Mouse (Mus musculus) macrophage (primary cell): Measurements from ENCODE around the gene Ccnd2. TPM values are rescaled to one million over a fixed set of nuclear protein-coding genes. Genes with fewer than 3 reads are reported as not detected.

Experiments used
- H3K27ac ChIP-seq: fragments of 350-480 bp; formaldehyde crosslinking; 2 replicates; pipeline ENCODE4 v1.9.0; 2021
- H3K36me3 ChIP-seq: fragments of 350-480 bp; formaldehyde crosslinking; 2 replicates; pipeline ENCODE4 v1.9.0; 2021; ENCODE audit errors: inconsistent target
- H3K4me3 ChIP-seq: fragments of 350-480 bp; formaldehyde crosslinking; 2 replicates; pipeline ENCODE4 v1.9.0; 2021; ENCODE audit errors: inconsistent target
- H3K79me2 ChIP-seq: fragments of 350-480 bp; formaldehyde crosslinking; 2 replicates; pipeline ENCODE4 v1.9.0; 2021; ENCODE audit errors: inconsistent target
- WGBS: methylation state at CpG from one replicate; pipeline ENCODE4 v1.1.7; 2026; ENCODE audit warnings: inconsistent platforms; ENCODE audit not compliant: missing documents; 5-methylcytosine and 5-hydroxymethylcytosine counted together
- polyA plus RNA-seq: library from polyadenylated mRNA; stranded (reverse); fragments of 250-400 nt; gene quantifications from 3 replicates; pipeline ENCODE4 v1.2.4, GENCODE M21; 2018; ENCODE audit warnings: inconsistent platforms

The Ccnd2 gene
- polyA plus RNA-seq, 1 experiment from 2014 or later: 0.90 TPM

- Histone ChIP-seq H3K27ac (no peak overlapping the region), H3K36me3 (no peaks in the 10 kb centered on the region), H3K79me2 (no peaks in the 10 kb centered on the region), H3K4me3 (no peak overlapping the region)
- 16% methylated on average over 9 of the region's 10 CpGs for WGBS
Observed at GRCm38 (mm10) chr6:127142154-127143123, 9.6 kb downstream of the Ccnd2 start.

- Histone ChIP-seq H3K27ac (no peak overlapping the region), H3K4me3 (no peak overlapping the region), H3K36me3 (no peaks in the 10 kb centered on the region), H3K79me2 (no peaks in the 10 kb centered on the region)
- WGBS: 96% methylated on average over 11 of the region's 11 CpGs
Observed at GRCm38 (mm10) chr6:127138962-127139361, 13.0 kb downstream of the Ccnd2 start.

GRCm38 (mm10) chr6:127133433-127134245 is 18.4 kb downstream of the Ccnd2 start:
- no peaks in the 10 kb centered on the region for H3K79me2 ChIP-seq
- H3K4me3 ChIP-seq: no peak overlapping the region
- 87% methylated on average over 15 of the region's 16 CpGs for WGBS
- H3K36me3 ChIP-seq: no peaks in the 10 kb centered on the region
- no peak overlapping the region for H3K27ac ChIP-seq

- no peaks in the 10 kb centered on the region for H3K79me2 ChIP-seq
- 85% methylated on average over 3 of the region's 3 CpGs for WGBS
- no peak overlapping the region for H3K27ac ChIP-seq
- no peak overlapping the region for H3K4me3 ChIP-seq
- H3K36me3 ChIP-seq: no peaks in the 10 kb centered on the region
Observed at GRCm38 (mm10) chr6:127132719-127133118, 19.3 kb downstream of the Ccnd2 start.

GRCm38 (mm10) chr6:127131946-127132345 is 20.0 kb downstream of the Ccnd2 start:
- Histone ChIP-seq H3K79me2 (no peaks in the 10 kb centered on the region), H3K36me3 (no peaks in the 10 kb centered on the region), H3K27ac (no peak overlapping the region), H3K4me3 (no peak overlapping the region)
- WGBS: 79% methylated on average over 3 of the region's 3 CpGs

GRCm38 (mm10) chr6:127130377-127130776 is 21.6 kb downstream of the Ccnd2 start:
- H3K79me2 ChIP-seq: no peaks in the 10 kb centered on the region
- no peaks in the 10 kb centered on the region for H3K36me3 ChIP-seq
- no peak overlapping the region for H3K4me3 ChIP-seq
- 94% methylated on average over 13 of the region's 13 CpGs for WGBS
- H3K27ac ChIP-seq: no peak overlapping the region

- no peak overlapping the region for H3K4me3 ChIP-seq
- no peaks in the 10 kb centered on the region for H3K79me2 ChIP-seq
- 54% methylated on average over 13 of the region's 14 CpGs for WGBS
- H3K27ac ChIP-seq: no peak overlapping the region
- H3K36me3 ChIP-seq: no peaks in the 10 kb centered on the region
Observed at GRCm38 (mm10) chr6:127129659-127130058, 22.3 kb downstream of the Ccnd2 start.

- no peaks in the 10 kb centered on the region for H3K36me3 ChIP-seq
- 93% methylated on average over 7 of the region's 7 CpGs for WGBS
- no peak overlapping the region for H3K27ac ChIP-seq
- no peaks in the 10 kb centered on the region for H3K79me2 ChIP-seq
- H3K4me3 ChIP-seq: no peak overlapping the region
Observed at GRCm38 (mm10) chr6:127123506-127123905, 28.5 kb downstream of the Ccnd2 start.

- WGBS: 93% methylated on average over 5 of the region's 5 CpGs
- Histone ChIP-seq H3K4me3 (no peak overlapping the region), H3K36me3 (no peaks in the 10 kb centered on the region), H3K27ac (no peak overlapping the region), H3K79me2 (no peaks in the 10 kb centered on the region)
Observed at GRCm38 (mm10) chr6:127122996-127123395, 29.0 kb downstream of the Ccnd2 start.

GRCm38 (mm10) chr6:127122221-127122806 is 29.7 kb downstream of the Ccnd2 start:
- no peaks in the 10 kb centered on the region for H3K79me2 ChIP-seq
- H3K4me3 ChIP-seq: no peak overlapping the region
- H3K27ac ChIP-seq: no peak overlapping the region
- H3K36me3 ChIP-seq: no peaks in the 10 kb centered on the region
- WGBS: 81% methylated on average over 4 of the region's 4 CpGs

GRCm38 (mm10) chr6:127114753-127115456 is 37.1 kb downstream of the Ccnd2 start:
- Histone ChIP-seq H3K4me3 (no peak overlapping the region), H3K36me3 (no peaks in the 10 kb centered on the region), H3K79me2 (no peaks in the 10 kb centered on the region), H3K27ac (no peak overlapping the region)
- WGBS: 79% methylated on average over 23 of the region's 23 CpGs

GRCm38 (mm10) chr6:127109402-127109930 is 42.5 kb downstream of the Ccnd2 start, which contains the start of gene Tigar:
Gene Tigar, minus strand, starts transcription at chr6:127109557.
- peaks cover 48% of the 10 kb centered on the region; the same call in 1 of the 2 replicates for H3K79me2 ChIP-seq
- H3K4me3 ChIP-seq: peak within 1 kb of the TSS; percentile 85
- peak within 1 kb of the TSS; percentile 5; the same call in 1 of the 2 replicates for H3K27ac ChIP-seq
- under 1% methylated on average over 37 of the region's 37 CpGs for WGBS
- no peaks in the 10 kb centered on the region for H3K36me3 ChIP-seq

- Histone ChIP-seq H3K4me3 (peak overlapping the region; percentile 85), H3K79me2 (peaks cover 56% of the 10 kb centered on the region; the same call in 1 of the 2 replicates), H3K36me3 (no peaks in the 10 kb centered on the region), H3K27ac (no peak overlapping the region; the same call in 1 of the 2 replicates)
- 35% methylated on average over 20 of the region's 20 CpGs for WGBS
Observed at GRCm38 (mm10) chr6:127108368-127109060, 43.5 kb downstream of the Ccnd2 start.
